Mouse (Mus musculus): Measurements from ENCODE around the gene Atxn7l2. TPM values are rescaled to one million over a fixed set of nuclear protein-coding genes. Genes with fewer than 3 reads are reported as not detected.

The Atxn7l2 gene
- polyA plus RNA-seq, 1 experiment = 38.0 TPM

GRCm38 (mm10) chr3:108231646-108232045, 20.9 kb upstream of the Atxn7l2 start:
- Histone ChIP-seq H3K4me1 (replicated peaks; ENCODE audit: control insufficient read depth, insufficient read depth, low read length) (peaks cover under 1% of the 10 kb centered on the region), H3K27me3 (ENCODE audit: control insufficient read depth, insufficient read depth, low read length) (peaks cover 2% of the 10 kb centered on the region), H3K36me3 (ENCODE audit: control insufficient read depth, insufficient read depth, low read length) (no peaks in the 10 kb centered on the region), H3K27ac (ENCODE audit: control insufficient read depth, insufficient read depth, low read length) (no peak overlapping the region), H3K4me3 (ENCODE audit: control insufficient read depth, insufficient read depth, low read length) (no peak overlapping the region)
- WGBS = 91% methylated on average over 4 of the region's 4 CpGs
- no peak for DNase-seq
- no peak for TF ChIP-seq CTCF (IDR thresholded peaks at IDR 0.05; ENCODE audit: borderline replicate concordance, control insufficient read depth, extremely low read depth, insufficient read depth, low read length, poor library complexity)
- TF ChIP-seq POLR2A (IDR thresholded peaks at IDR 0.05; ENCODE audit: control insufficient read depth, extremely low read depth, insufficient read depth, low read length, poor library complexity) = no peak

GRCm38 (mm10) chr3:108227521-108227920, 16.8 kb upstream of the Atxn7l2 start:
- H3K27ac ChIP-seq (ENCODE audit: control insufficient read depth, insufficient read depth, low read length) = no peak overlapping the region

GRCm38 (mm10) chr3:108226558-108227350, 16.0 kb upstream of the Atxn7l2 start, which contains the start of gene Sypl2:
Gene Sypl2 (minus strand): TSS chr3:108226648.
- Histone ChIP-seq H3K36me3 (ENCODE audit: control insufficient read depth, insufficient read depth, low read length) (no peaks in the 10 kb centered on the region), H3K27ac (ENCODE audit: control insufficient read depth, insufficient read depth, low read length) (no peak within 1 kb of the TSS), H3K4me1 (replicated peaks; ENCODE audit: control insufficient read depth, insufficient read depth, low read length) (peaks cover 7% of the 10 kb centered on the region), H3K27me3 (ENCODE audit: control insufficient read depth, insufficient read depth, low read length) (peaks cover 16% of the 10 kb centered on the region), H3K4me3 (ENCODE audit: control insufficient read depth, insufficient read depth, low read length) (peak within 1 kb of the TSS; percentile 32)
- TF ChIP-seq POLR2A (IDR thresholded peaks at IDR 0.05; ENCODE audit: control insufficient read depth, extremely low read depth, insufficient read depth, low read length, poor library complexity) (no peak), CTCF (IDR thresholded peaks at IDR 0.05; ENCODE audit: borderline replicate concordance, control insufficient read depth, extremely low read depth, insufficient read depth, low read length, poor library complexity) (no peak)
- WGBS = 8% methylated on average over 44 of the region's 44 CpGs
- DNase-seq = peak; percentile 38

More at GRCm38 (mm10) chr3:108227521-108227920, 16.8 kb upstream of the Atxn7l2 start:
- WGBS = 89% methylated on average over 2 of the region's 2 CpGs
- TF ChIP-seq CTCF (IDR thresholded peaks at IDR 0.05; ENCODE audit: borderline replicate concordance, control insufficient read depth, extremely low read depth, insufficient read depth, low read length, poor library complexity) = no peak
- TF ChIP-seq POLR2A (IDR thresholded peaks at IDR 0.05; ENCODE audit: control insufficient read depth, extremely low read depth, insufficient read depth, low read length, poor library complexity) = no peak
- DNase-seq = no peak
- peaks cover 7% of the 10 kb centered on the region for H3K4me1 ChIP-seq (replicated peaks; ENCODE audit: control insufficient read depth, insufficient read depth, low read length)
- no peaks in the 10 kb centered on the region for H3K36me3 ChIP-seq (ENCODE audit: control insufficient read depth, insufficient read depth, low read length)
- H3K4me3 ChIP-seq (ENCODE audit: control insufficient read depth, insufficient read depth, low read length) = no peak overlapping the region
- H3K27me3 ChIP-seq (ENCODE audit: control insufficient read depth, insufficient read depth, low read length) = peaks cover 16% of the 10 kb centered on the region

- no peaks in the 10 kb centered on the region for H3K36me3 ChIP-seq (ENCODE audit: control insufficient read depth, insufficient read depth, low read length)
- H3K4me1 ChIP-seq (replicated peaks; ENCODE audit: control insufficient read depth, insufficient read depth, low read length) = peaks cover 7% of the 10 kb centered on the region
- DNase-seq = no peak
- H3K27ac ChIP-seq (ENCODE audit: control insufficient read depth, insufficient read depth, low read length) = no peak overlapping the region
- peaks cover 16% of the 10 kb centered on the region for H3K27me3 ChIP-seq (ENCODE audit: control insufficient read depth, insufficient read depth, low read length)
- peak overlapping the region; percentile 32; the same call in 1 of the 2 replicates for H3K4me3 ChIP-seq (ENCODE audit: control insufficient read depth, insufficient read depth, low read length)
- WGBS = 10% methylated on average over 67 of the region's 67 CpGs
- TF ChIP-seq POLR2A (IDR thresholded peaks at IDR 0.05; ENCODE audit: control insufficient read depth, extremely low read depth, insufficient read depth, low read length, poor library complexity) (no peak), CTCF (IDR thresholded peaks at IDR 0.05; ENCODE audit: borderline replicate concordance, control insufficient read depth, extremely low read depth, insufficient read depth, low read length, poor library complexity) (no peak)
Observed at GRCm38 (mm10) chr3:108225711-108226557, 15.2 kb upstream of the Atxn7l2 start.

- Histone ChIP-seq H3K27me3 (ENCODE audit: control insufficient read depth, insufficient read depth, low read length) (peaks cover 4% of the 10 kb centered on the region), H3K36me3 (ENCODE audit: control insufficient read depth, insufficient read depth, low read length) (no peaks in the 10 kb centered on the region), H3K27ac (ENCODE audit: control insufficient read depth, insufficient read depth, low read length) (no peak overlapping the region), H3K4me1 (replicated peaks; ENCODE audit: control insufficient read depth, insufficient read depth, low read length) (no peaks in the 10 kb centered on the region), H3K4me3 (ENCODE audit: control insufficient read depth, insufficient read depth, low read length) (no peak overlapping the region)
- TF ChIP-seq CTCF (IDR thresholded peaks at IDR 0.05; ENCODE audit: borderline replicate concordance, control insufficient read depth, extremely low read depth, insufficient read depth, low read length, poor library complexity) = no peak
- no peak for TF ChIP-seq POLR2A (IDR thresholded peaks at IDR 0.05; ENCODE audit: control insufficient read depth, extremely low read depth, insufficient read depth, low read length, poor library complexity)
- DNase-seq = no peak
- WGBS = 89% methylated on average over 3 of the region's 3 CpGs
Observed at GRCm38 (mm10) chr3:108220661-108221060, 9.9 kb upstream of the Atxn7l2 start.

GRCm38 (mm10) chr3:108214734-108215133, 4.0 kb upstream of the Atxn7l2 start:
- 15% methylated on average over 5 of the region's 5 CpGs for WGBS
- peaks cover 4% of the 10 kb centered on the region for H3K4me1 ChIP-seq (replicated peaks; ENCODE audit: control insufficient read depth, insufficient read depth, low read length)

More at GRCm38 (mm10) chr3:108214734-108215133, 4.0 kb upstream of the Atxn7l2 start:
- Histone ChIP-seq H3K36me3 (ENCODE audit: control insufficient read depth, insufficient read depth, low read length) (no peaks in the 10 kb centered on the region), H3K27ac (ENCODE audit: control insufficient read depth, insufficient read depth, low read length) (no peak overlapping the region), H3K4me3 (ENCODE audit: control insufficient read depth, insufficient read depth, low read length) (no peak overlapping the region), H3K27me3 (ENCODE audit: control insufficient read depth, insufficient read depth, low read length) (no peaks in the 10 kb centered on the region)
- no peak for TF ChIP-seq CTCF (IDR thresholded peaks at IDR 0.05; ENCODE audit: borderline replicate concordance, control insufficient read depth, extremely low read depth, insufficient read depth, low read length, poor library complexity)
- no peak for TF ChIP-seq POLR2A (IDR thresholded peaks at IDR 0.05; ENCODE audit: control insufficient read depth, extremely low read depth, insufficient read depth, low read length, poor library complexity)
- DNase-seq = no peak

All from thymus, adult 2 months (tissue).